Mouse (Mus musculus) lung, postnatal 0 days (tissue): Measurements from ENCODE around the gene Arl10.

Experiments
- CTCF ChIP-seq: IDR thresholded peaks from 2 replicates; pipeline ENCODE4 v1.5.1; 2016; ENCODE audit warnings: antibody characterized with exemption, mild to moderate bottlenecking
- EP300 ChIP-seq: IDR thresholded peaks from 2 replicates; pipeline ENCODE4 v1.6.1; 2016; ENCODE audit warnings: antibody characterized with exemption, mild to moderate bottlenecking, control low read depth

GRCm38 (mm10) chr13:54577652-54578507, 3.1 kb downstream of the Arl10 start:
- TF ChIP-seq CTCF (no peak), EP300 (no peak)
